Mouse (Mus musculus): ENCODE data around the gene Mto1. TPM values are rescaled to one million over a fixed set of nuclear protein-coding genes. Genes with fewer than 3 reads are reported as not detected.
A peak's percentile ranks its signal among the peaks of the same experiment; 100 is the strongest.

The Mto1 gene
- polyA plus RNA-seq, 1 experiment from 2014 or later: 30.6 TPM

- WGBS: 74% methylated on average over 3 of the region's 3 CpGs
- peaks cover 11% of the 10 kb centered on the region for H3K4me1 ChIP-seq (replicated peaks; ENCODE audit: control insufficient read depth, insufficient read depth, low read length)
These were observed 56.7 kb downstream of the Mto1 start for GRCm38 (mm10) chr9:78504679-78505078.

GRCm38 (mm10) chr9:78505223-78505622, 57.2 kb downstream of the Mto1 start:
- Histone ChIP-seq H3K9me3 (ENCODE audit: control insufficient read depth, low read length) (no peaks in the 10 kb centered on the region), H3K27ac (ENCODE audit: low read depth, low read length) (no peak overlapping the region; the same call in 1 of the 2 replicates), H3K4me2 (ENCODE audit: low read depth, low read length, severe bottlenecking) (no peak overlapping the region), H3K9ac (ENCODE audit: low read length) (no peak overlapping the region), H3K4me3 (ENCODE audit: low read depth, low read length) (no peak overlapping the region), H3K36me3 (ENCODE audit: control insufficient read depth, insufficient read depth, low read length) (no peaks in the 10 kb centered on the region), H3K27me3 (ENCODE audit: control insufficient read depth, insufficient read depth, low read length) (no peaks in the 10 kb centered on the region), H3K4me1 (replicated peaks; ENCODE audit: control insufficient read depth, insufficient read depth, low read length) (peaks cover 11% of the 10 kb centered on the region)
- DNase-seq (ENCODE audit: low spot score) (no peak), ATAC-seq (replicated peaks; ENCODE audit: low FRiP score) (no peak)
- WGBS: 91% methylated on average over 6 of the region's 6 CpGs

More at GRCm38 (mm10) chr9:78504679-78505078, 56.7 kb downstream of the Mto1 start:
- H3K9me3 ChIP-seq (ENCODE audit: control insufficient read depth, low read length): no peaks in the 10 kb centered on the region
- ATAC-seq (replicated peaks; ENCODE audit: low FRiP score): no peak
- H3K27me3 ChIP-seq (ENCODE audit: control insufficient read depth, insufficient read depth, low read length): no peaks in the 10 kb centered on the region
- no peak overlapping the region for H3K4me3 ChIP-seq (ENCODE audit: low read depth, low read length)
- H3K27ac ChIP-seq (ENCODE audit: low read depth, low read length): peak overlapping the region; percentile 43; the same call in 1 of the 2 replicates
- no peak overlapping the region for H3K4me2 ChIP-seq (ENCODE audit: low read depth, low read length, severe bottlenecking)
- H3K36me3 ChIP-seq (ENCODE audit: control insufficient read depth, insufficient read depth, low read length): no peaks in the 10 kb centered on the region
- H3K9ac ChIP-seq (ENCODE audit: low read length): no peak overlapping the region
- DNase-seq (ENCODE audit: low spot score): no peak

- H3K4me1 ChIP-seq (replicated peaks; ENCODE audit: control insufficient read depth, insufficient read depth, low read length): peaks cover 9% of the 10 kb centered on the region
- no peak for ATAC-seq (replicated peaks; ENCODE audit: low FRiP score)
- 84% methylated on average over 11 of the region's 11 CpGs for WGBS
These were observed 58.2 kb downstream of the Mto1 start for GRCm38 (mm10) chr9:78506002-78506721.

GRCm38 (mm10) chr9:78506722-78507077, 58.7 kb downstream of the Mto1 start:
- no peaks in the 10 kb centered on the region for H3K9me3 ChIP-seq (ENCODE audit: control insufficient read depth, low read length)
- 90% methylated on average over 7 of the region's 7 CpGs for WGBS
- H3K27ac ChIP-seq (ENCODE audit: low read depth, low read length): no peak overlapping the region
- DNase-seq (ENCODE audit: low spot score) (no peak), ATAC-seq (replicated peaks; ENCODE audit: low FRiP score) (no peak)
- no peaks in the 10 kb centered on the region for H3K36me3 ChIP-seq (ENCODE audit: control insufficient read depth, insufficient read depth, low read length)
- no peak overlapping the region for H3K4me2 ChIP-seq (ENCODE audit: low read depth, low read length, severe bottlenecking)
- H3K4me3 ChIP-seq (ENCODE audit: low read depth, low read length): no peak overlapping the region
- no peaks in the 10 kb centered on the region for H3K27me3 ChIP-seq (ENCODE audit: control insufficient read depth, insufficient read depth, low read length)
- H3K9ac ChIP-seq (ENCODE audit: low read length): no peak overlapping the region
- peaks cover 9% of the 10 kb centered on the region for H3K4me1 ChIP-seq (replicated peaks; ENCODE audit: control insufficient read depth, insufficient read depth, low read length)

More at GRCm38 (mm10) chr9:78506002-78506721, 58.2 kb downstream of the Mto1 start:
- DNase-seq (ENCODE audit: low spot score): no peak
- Histone ChIP-seq H3K36me3 (ENCODE audit: control insufficient read depth, insufficient read depth, low read length) (no peaks in the 10 kb centered on the region), H3K9ac (ENCODE audit: low read length) (no peak overlapping the region), H3K27ac (ENCODE audit: low read depth, low read length) (no peak overlapping the region), H3K9me3 (ENCODE audit: control insufficient read depth, low read length) (no peaks in the 10 kb centered on the region), H3K4me2 (ENCODE audit: low read depth, low read length, severe bottlenecking) (no peak overlapping the region), H3K27me3 (ENCODE audit: control insufficient read depth, insufficient read depth, low read length) (no peaks in the 10 kb centered on the region), H3K4me3 (ENCODE audit: low read depth, low read length) (no peak overlapping the region)

GRCm38 (mm10) chr9:78508106-78508786, 60.2 kb downstream of the Mto1 start:
- WGBS: 92% methylated on average over 16 of the region's 16 CpGs
- H3K9ac ChIP-seq (ENCODE audit: low read length): no peak overlapping the region
- ATAC-seq (replicated peaks; ENCODE audit: low FRiP score): no peak

GRCm38 (mm10) chr9:78511705-78512104, 63.7 kb downstream of the Mto1 start:
- Histone ChIP-seq H3K4me2 (ENCODE audit: low read depth, low read length, severe bottlenecking) (no peak overlapping the region), H3K4me1 (replicated peaks; ENCODE audit: control insufficient read depth, insufficient read depth, low read length) (no peaks in the 10 kb centered on the region), H3K27me3 (ENCODE audit: control insufficient read depth, insufficient read depth, low read length) (no peaks in the 10 kb centered on the region), H3K27ac (ENCODE audit: low read depth, low read length) (no peak overlapping the region), H3K36me3 (ENCODE audit: control insufficient read depth, insufficient read depth, low read length) (no peaks in the 10 kb centered on the region), H3K4me3 (ENCODE audit: low read depth, low read length) (no peak overlapping the region), H3K9ac (ENCODE audit: low read length) (no peak overlapping the region), H3K9me3 (ENCODE audit: control insufficient read depth, low read length) (no peaks in the 10 kb centered on the region)
- ATAC-seq (replicated peaks; ENCODE audit: low FRiP score): no peak
- DNase-seq (ENCODE audit: low spot score): no peak
- WGBS: 96% methylated on average over 5 of the region's 5 CpGs

More at GRCm38 (mm10) chr9:78508106-78508786, 60.2 kb downstream of the Mto1 start:
- Histone ChIP-seq H3K4me3 (ENCODE audit: low read depth, low read length) (no peak overlapping the region), H3K27me3 (ENCODE audit: control insufficient read depth, insufficient read depth, low read length) (no peaks in the 10 kb centered on the region), H3K9me3 (ENCODE audit: control insufficient read depth, low read length) (no peaks in the 10 kb centered on the region), H3K36me3 (ENCODE audit: control insufficient read depth, insufficient read depth, low read length) (no peaks in the 10 kb centered on the region), H3K4me2 (ENCODE audit: low read depth, low read length, severe bottlenecking) (no peak overlapping the region), H3K27ac (ENCODE audit: low read depth, low read length) (no peak overlapping the region), H3K4me1 (replicated peaks; ENCODE audit: control insufficient read depth, insufficient read depth, low read length) (peaks cover 4% of the 10 kb centered on the region)
- no peak for DNase-seq (ENCODE audit: low spot score)

- H3K27me3 ChIP-seq (ENCODE audit: control insufficient read depth, insufficient read depth, low read length): no peaks in the 10 kb centered on the region
- no peak overlapping the region for H3K4me2 ChIP-seq (ENCODE audit: low read depth, low read length, severe bottlenecking)
- no peak overlapping the region for H3K4me3 ChIP-seq (ENCODE audit: low read depth, low read length)
- H3K9me3 ChIP-seq (ENCODE audit: control insufficient read depth, low read length): no peaks in the 10 kb centered on the region
- 84% methylated on average over 6 of the region's 6 CpGs for WGBS
- ATAC-seq (replicated peaks; ENCODE audit: low FRiP score) (no peak), DNase-seq (ENCODE audit: low spot score) (no peak)
- H3K36me3 ChIP-seq (ENCODE audit: control insufficient read depth, insufficient read depth, low read length): no peaks in the 10 kb centered on the region
- H3K4me1 ChIP-seq (replicated peaks; ENCODE audit: control insufficient read depth, insufficient read depth, low read length): no peaks in the 10 kb centered on the region
- H3K9ac ChIP-seq (ENCODE audit: low read length): no peak overlapping the region
- no peak overlapping the region for H3K27ac ChIP-seq (ENCODE audit: low read depth, low read length)
These were observed 65.9 kb downstream of the Mto1 start for GRCm38 (mm10) chr9:78513776-78514500.

- 84% methylated on average over 4 of the region's 4 CpGs for WGBS
- Histone ChIP-seq H3K36me3 (ENCODE audit: control insufficient read depth, insufficient read depth, low read length) (no peaks in the 10 kb centered on the region), H3K4me3 (ENCODE audit: low read depth, low read length) (no peak overlapping the region), H3K27me3 (ENCODE audit: control insufficient read depth, insufficient read depth, low read length) (no peaks in the 10 kb centered on the region), H3K4me1 (replicated peaks; ENCODE audit: control insufficient read depth, insufficient read depth, low read length) (no peaks in the 10 kb centered on the region), H3K9me3 (ENCODE audit: control insufficient read depth, low read length) (no peaks in the 10 kb centered on the region), H3K4me2 (ENCODE audit: low read depth, low read length, severe bottlenecking) (no peak overlapping the region), H3K9ac (ENCODE audit: low read length) (no peak overlapping the region), H3K27ac (ENCODE audit: low read depth, low read length) (no peak overlapping the region)
- ATAC-seq (replicated peaks; ENCODE audit: low FRiP score) (no peak), DNase-seq (ENCODE audit: low spot score) (no peak)
These were observed 66.7 kb downstream of the Mto1 start for GRCm38 (mm10) chr9:78514681-78515080.
